Mouse (Mus musculus) kidney, embryonic 16.5 days (tissue): ENCODE results near the gene Zfp458. TPM values are rescaled to one million over a fixed set of nuclear protein-coding genes. Genes with fewer than 3 reads are reported as not detected.
"Not testable (repeated sequence)": the region's sequence is repeated elsewhere in the genome, so short reads cannot be mapped to it uniquely, and the experiment has no call there.

Experiments used
- ATAC-seq: fragments of 200-750 bp; cut with Nextera tagmentation; 2 replicates; pipeline ENCODE4 v1.8.0; 2017; ENCODE audit warnings: moderate TSS enrichment; ENCODE audit not compliant: low FRiP score, low TSS enrichment
- H3K27ac ChIP-seq: fragments of 300-500 bp; sonication (generic); 2 replicates; pipeline ENCODE4 v1.5.1; 2014; ENCODE audit warnings: low read length
- H3K27me3 ChIP-seq: fragments of 300-500 bp; sonication (generic); 2 replicates; pipeline ENCODE4 v1.6.1; 2014; ENCODE audit warnings: low read length, control low read depth, mixed read lengths; ENCODE audit not compliant: insufficient read depth
- H3K36me3 ChIP-seq: fragments of 300-500 bp; sonication (generic); 2 replicates; pipeline ENCODE4 v1.6.1; 2014; ENCODE audit warnings: low read length, control low read depth, mixed read lengths; ENCODE audit not compliant: insufficient read depth
- H3K4me1 ChIP-seq: fragments of 300-500 bp; sonication (generic); 2 replicates; pipeline ENCODE4 v1.6.1; 2014; ENCODE audit warnings: low read length, control low read depth, mixed read lengths; ENCODE audit not compliant: insufficient read depth
- H3K4me2 ChIP-seq: fragments of 300-500 bp; sonication (generic); replicated peaks from 2 replicates; pipeline ENCODE4 v1.6.1; 2014; ENCODE audit warnings: low read depth, low read length
- H3K4me3 ChIP-seq: fragments of 300-500 bp; sonication (generic); 2 replicates; pipeline ENCODE4 v1.5.1; 2014; ENCODE audit warnings: mild to moderate bottlenecking, low read length
- H3K9ac ChIP-seq: fragments of 300-500 bp; sonication (generic); replicated peaks from 2 replicates; pipeline ENCODE4 v1.6.1; 2014; ENCODE audit warnings: low read length
- H3K9me3 ChIP-seq: fragments of 300-500 bp; sonication (generic); 2 replicates; pipeline ENCODE4 v1.6.1; 2016; ENCODE audit warnings: low read length, control low read depth
- WGBS: fragments of 180-500 bp; shearing (Covaris S2); extraction: QIAGEN DNeasy Blood & Tissue Kit; methylation state at CpG from one replicate; pipeline ENCODE4 v1.1.7; 2014; 5-methylcytosine and 5-hydroxymethylcytosine counted together
- polyA plus RNA-seq: library from polyadenylated mRNA; unstranded; fragments of >200 nt; fragmentation: Nextera tagmentation; extraction: Ambion mirVana; gene quantifications from 2 replicates; pipeline ENCODE4 v1.2.1, GENCODE M21; 2015

Gene Zfp458
- polyA plus RNA-seq: 1.6 and 2.1 TPM in 2 replicates

DNA sequence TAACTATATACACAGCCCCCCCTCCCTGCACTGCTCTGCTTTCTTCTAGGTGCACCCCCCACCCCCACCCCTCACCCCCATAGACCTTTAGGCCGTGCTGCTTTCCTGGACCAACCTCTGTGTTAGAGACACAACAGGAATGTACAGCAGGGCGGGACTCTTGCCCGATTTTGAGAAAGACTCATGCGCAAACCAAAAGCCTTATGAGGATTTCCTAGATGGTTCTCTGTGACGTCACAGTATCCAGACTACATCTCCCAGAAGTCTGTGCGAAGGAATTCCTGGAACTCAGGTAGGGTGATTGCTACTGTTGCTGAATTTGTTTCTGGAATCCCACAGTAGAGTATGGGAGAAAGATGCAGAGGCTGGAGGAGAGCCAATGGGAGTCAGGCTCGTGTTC, at the start of gene Zfp458:
Gene Zfp458 (minus strand): TSS at position 153 of the 400 bp plus-strand sequence.
- Histone ChIP-seq H3K36me3 (no peaks in the 10 kb centered on the region), H3K4me1 (no peaks in the 10 kb centered on the region), H3K27me3 (no peaks in the 10 kb centered on the region), H3K27ac (no peak within 1 kb of the TSS), H3K4me3 (no peak within 1 kb of the TSS), H3K9ac (no peak within 1 kb of the TSS), H3K9me3 (no peaks in the 10 kb centered on the region), H3K4me2 (peak within 1 kb of the TSS; percentile 34)
- 0 out of 2 replicates have a peak, but pooled peaks have one; percentile 9 for ATAC-seq
- 49% methylated on average over 7 of the region's 7 CpGs for WGBS

DNA sequence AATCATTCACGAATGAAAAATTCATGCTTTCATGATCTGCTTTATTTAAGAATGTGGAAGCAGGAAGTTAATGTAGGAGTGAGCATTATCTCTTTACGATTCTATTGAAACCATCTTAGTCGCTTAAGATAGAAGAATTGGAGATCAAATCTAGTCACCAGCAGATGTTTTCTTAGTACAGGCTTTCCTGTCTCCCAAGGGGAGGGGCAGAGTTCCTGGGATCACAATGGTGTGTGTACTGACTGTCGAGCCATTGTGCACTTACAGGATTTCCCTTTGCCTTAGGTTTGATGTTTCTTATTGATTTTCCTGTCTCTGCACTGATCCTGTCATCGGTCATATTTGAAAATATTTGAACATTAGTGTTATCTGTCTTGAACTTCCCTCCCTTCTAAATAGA, 28.5 kb upstream of the Zfp458 start:
- no peak overlapping the region for H3K27ac ChIP-seq
- no peaks in the 10 kb centered on the region; the same call in 1 of the 2 replicates for H3K4me1 ChIP-seq
- peak overlapping the region; percentile 72 for H3K4me3 ChIP-seq
- peak overlapping the region; percentile 82 for H3K9ac ChIP-seq
- no peaks in the 10 kb centered on the region; the same call in 1 of the 2 replicates for H3K9me3 ChIP-seq
- H3K4me2 ChIP-seq: peak overlapping the region; percentile 86
- no peaks in the 10 kb centered on the region for H3K36me3 ChIP-seq
- 26% methylated on average over 5 of the region's 5 CpGs for WGBS
- ATAC-seq: peak; percentile 69; the same call in 1 of the 2 replicates
- H3K27me3 ChIP-seq: no peaks in the 10 kb centered on the region

GRCm38 (mm10) chr13:67305822-67306672, 27.8 kb upstream of the Zfp458 start, which contains the start of gene Zfp457:
TSS of gene Zfp457 (minus strand) at chr13:67306485.
- 8% methylated on average over 16 of the region's 16 CpGs for WGBS
- H3K27ac ChIP-seq: no peak within 1 kb of the TSS

GRCm38 (mm10) chr13:67269383-67270065, 8.7 kb downstream of the Zfp458 start:
- not testable (repeated sequence) for H3K27me3 ChIP-seq, H3K4me1 ChIP-seq, H3K36me3 ChIP-seq, H3K9me3 ChIP-seq
- H3K9ac ChIP-seq: peak overlapping the region; percentile 84
- WGBS: 48% methylated on average over 8 of the region's 9 CpGs
- H3K27ac ChIP-seq: 0 out of 2 replicates have a peak overlapping the region, but pooled peaks have one; percentile 53
- peak overlapping the region; percentile 86 for H3K4me3 ChIP-seq
- peak overlapping the region; percentile 69 for H3K4me2 ChIP-seq
- ATAC-seq: peak; percentile 53

More at GRCm38 (mm10) chr13:67305822-67306672, 27.8 kb upstream of the Zfp458 start, which contains the start of gene Zfp457:
- no peaks in the 10 kb centered on the region for H3K36me3 ChIP-seq
- H3K27me3 ChIP-seq: no peaks in the 10 kb centered on the region
- peak within 1 kb of the TSS; percentile 82 for H3K9ac ChIP-seq
- H3K4me2 ChIP-seq: peak within 1 kb of the TSS; percentile 86
- no peaks in the 10 kb centered on the region for H3K9me3 ChIP-seq
- peak within 1 kb of the TSS; percentile 72 for H3K4me3 ChIP-seq
- peak; percentile 99 for ATAC-seq
- no peaks in the 10 kb centered on the region; the same call in 1 of the 2 replicates for H3K4me1 ChIP-seq

- WGBS: 7% methylated on average over 18 of the region's 18 CpGs
- ATAC-seq: peak; percentile 99
- H3K9me3 ChIP-seq: 0 out of 2 replicates have a peak, but pooled peaks cover 7% of the 10 kb centered on the region
- peak overlapping the region; percentile 84 for H3K9ac ChIP-seq
- H3K27ac ChIP-seq: 0 out of 2 replicates have a peak overlapping the region, but pooled peaks have one; percentile 53
- H3K4me3 ChIP-seq: peak overlapping the region; percentile 86
- no peaks in the 10 kb centered on the region for H3K27me3 ChIP-seq
- no peaks in the 10 kb centered on the region for H3K4me1 ChIP-seq
- H3K4me2 ChIP-seq: peak overlapping the region; percentile 69
- peaks cover 6% of the 10 kb centered on the region for H3K36me3 ChIP-seq
Observed at GRCm38 (mm10) chr13:67268568-67269369, 9.5 kb downstream of the Zfp458 start.

GRCm38 (mm10) chr13:67214015-67214607, 64.2 kb downstream of the Zfp458 start:
- Histone ChIP-seq H3K9ac (no peak overlapping the region), H3K36me3 (no peaks in the 10 kb centered on the region), H3K4me3 (no peak overlapping the region), H3K4me2 (no peak overlapping the region), H3K27me3 (no peaks in the 10 kb centered on the region), H3K4me1 (no peaks in the 10 kb centered on the region), H3K27ac (no peak overlapping the region), H3K9me3 (0 out of 2 replicates have a peak, but pooled peaks cover 5% of the 10 kb centered on the region)
- WGBS: 49% methylated on average over 4 of the region's 4 CpGs
- 0 out of 2 replicates have a peak, but pooled peaks have one; percentile 49 for ATAC-seq

Other genes with a start within 250 kb of the Zfp458 start
- gene Zfp712, start 217.3 kb downstream of the Zfp458 start, polyA plus RNA-seq: 3.6 and 3.9 TPM in 2 replicates
- 5.1 and 5.8 TPM in 2 replicates for gene Zfp708, start 180.5 kb downstream of the Zfp458 start, polyA plus RNA-seq
- gene Gm28557, start 169.9 kb downstream of the Zfp458 start, polyA plus RNA-seq: 3.3 and 3.9 TPM in 2 replicates
- gene Rslcan18, start 162.2 kb downstream of the Zfp458 start, polyA plus RNA-seq: 0.22 and 0.40 TPM in 2 replicates
- 2.1 and 2.7 TPM in 2 replicates for gene Zfp759, start 156.8 kb downstream of the Zfp458 start, polyA plus RNA-seq
- gene Rsl1, start 105.3 kb downstream of the Zfp458 start, polyA plus RNA-seq: 8.8 and 10.0 TPM in 2 replicates
- 1.5 and 1.8 TPM in 2 replicates for gene Zfp455, start 84.0 kb downstream of the Zfp458 start, polyA plus RNA-seq
- 0.76 and 0.86 TPM in 2 replicates for gene Zfp457, start 28.0 kb upstream of the Zfp458 start, polyA plus RNA-seq
- gene Zfp595, start 54.1 kb upstream of the Zfp458 start, polyA plus RNA-seq: 2.7 and 2.8 TPM in 2 replicates
- gene Gm28044, start 82.1 kb upstream of the Zfp458 start, polyA plus RNA-seq: not detected in 2 replicates
- gene Zfp953, start 82.1 kb upstream of the Zfp458 start, polyA plus RNA-seq: 1.3 TPM in 2 replicates
- 0.44 and 0.50 TPM in 2 replicates for gene Gm28041, start 97.3 kb upstream of the Zfp458 start, polyA plus RNA-seq
- 1.6 and 2.4 TPM in 2 replicates for gene Zfp456, start 97.3 kb upstream of the Zfp458 start, polyA plus RNA-seq
- gene Zfp429, start 121.4 kb upstream of the Zfp458 start, polyA plus RNA-seq: 8.5 and 10.1 TPM in 2 replicates
- gene Zfp459, start 143.0 kb upstream of the Zfp458 start, polyA plus RNA-seq: 1.1 TPM in 2 replicates
- 10.7 and 12.0 TPM in 2 replicates for gene Zfp874a, start 173.2 kb upstream of the Zfp458 start, polyA plus RNA-seq
- gene Zfp874b, start 205.8 kb upstream of the Zfp458 start, polyA plus RNA-seq: 2.6 and 3.4 TPM in 2 replicates
- 14.4 and 15.2 TPM in 2 replicates for gene Zfp58, start 222.1 kb upstream of the Zfp458 start, polyA plus RNA-seq
- not detected in 2 replicates for gene Gm26965, start 247.7 kb upstream of the Zfp458 start, polyA plus RNA-seq
- 26.1 and 28.3 TPM in 2 replicates for gene Zfp87, start 247.7 kb upstream of the Zfp458 start, polyA plus RNA-seq